Mouse (Mus musculus) splenic B cell, adult 2 months (primary cell): Measurements from ENCODE around the gene Ttc28.

Experiments used
- DNase-seq: peaks from one replicate; pipeline ENCODE4 v3.0.0-alpha.2; 2011; ENCODE audit warnings: low read depth, low spot score
- H3K27me3 ChIP-seq: 2 replicates; pipeline ENCODE4 v1.6.1; 2012; ENCODE audit warnings: mild to moderate bottlenecking, low read length, moderate library complexity, mixed read lengths; ENCODE audit not compliant: control insufficient read depth, poor library complexity, insufficient read depth, severe bottlenecking
- H3K36me3 ChIP-seq: 2 replicates; pipeline ENCODE4 v1.6.1; 2012; ENCODE audit warnings: mild to moderate bottlenecking, low read length, moderate library complexity, mixed read lengths; ENCODE audit not compliant: control insufficient read depth, poor library complexity, insufficient read depth, severe bottlenecking

The Ttc28 gene

DNA sequence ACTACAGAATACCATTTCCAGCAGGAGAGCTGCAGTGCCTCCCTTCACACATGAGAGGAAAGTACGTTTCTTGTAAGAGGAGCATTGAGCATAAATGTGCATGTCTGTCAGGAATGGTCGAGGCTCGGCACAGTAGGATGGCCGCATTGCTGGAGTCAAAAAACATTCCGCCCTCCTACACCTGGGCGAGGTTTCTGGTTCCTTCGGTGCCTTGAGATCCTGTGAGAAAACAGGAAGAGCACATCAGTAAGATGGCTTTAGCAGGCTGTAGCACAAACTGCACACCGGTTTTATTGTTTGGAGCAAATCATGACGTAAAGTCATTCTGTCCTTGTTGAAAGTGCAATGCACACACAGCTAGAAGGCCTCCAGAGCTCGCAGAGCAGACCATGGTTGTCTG lies 235.0 kb downstream of the Ttc28 start:
- no peak for DNase-seq
- Histone ChIP-seq H3K27me3 (no peaks in the 10 kb centered on the region), H3K36me3 (no peaks in the 10 kb centered on the region; the same call in 1 of the 2 replicates)

- Histone ChIP-seq H3K27me3 (no peaks in the 10 kb centered on the region), H3K36me3 (no peaks in the 10 kb centered on the region; the same call in 1 of the 2 replicates)
- peak; percentile 75 for DNase-seq
Measured at GRCm38 (mm10) chr5:111115519-111116350, 236.1 kb downstream of the Ttc28 start.

GRCm38 (mm10) chr5:111119805-111120204 lies 240.2 kb downstream of the Ttc28 start:
- Histone ChIP-seq H3K36me3 (no peaks in the 10 kb centered on the region), H3K27me3 (no peaks in the 10 kb centered on the region)
- no peak for DNase-seq

DNA sequence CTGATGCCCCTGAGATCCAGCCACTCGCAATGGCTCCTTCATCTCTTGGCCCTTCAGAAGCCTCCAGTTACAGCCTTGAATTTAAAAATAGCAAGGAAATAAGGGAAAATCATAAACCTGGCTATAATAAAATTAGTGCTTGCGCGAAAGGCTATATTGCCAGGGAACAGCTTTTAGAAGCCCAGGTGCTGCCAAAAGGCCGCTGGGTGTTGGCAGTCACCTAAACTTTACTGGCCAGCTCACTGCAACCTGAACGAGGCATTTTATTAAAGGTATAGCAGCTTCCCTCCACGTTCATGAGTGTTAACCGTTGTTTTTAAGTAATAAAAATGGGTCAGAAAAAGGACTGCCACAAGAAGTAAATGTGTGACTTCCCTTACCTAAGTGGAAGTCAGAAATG lies 240.7 kb downstream of the Ttc28 start:
- Histone ChIP-seq H3K36me3 (no peaks in the 10 kb centered on the region), H3K27me3 (no peaks in the 10 kb centered on the region)
- DNase-seq = no peak

DNA sequence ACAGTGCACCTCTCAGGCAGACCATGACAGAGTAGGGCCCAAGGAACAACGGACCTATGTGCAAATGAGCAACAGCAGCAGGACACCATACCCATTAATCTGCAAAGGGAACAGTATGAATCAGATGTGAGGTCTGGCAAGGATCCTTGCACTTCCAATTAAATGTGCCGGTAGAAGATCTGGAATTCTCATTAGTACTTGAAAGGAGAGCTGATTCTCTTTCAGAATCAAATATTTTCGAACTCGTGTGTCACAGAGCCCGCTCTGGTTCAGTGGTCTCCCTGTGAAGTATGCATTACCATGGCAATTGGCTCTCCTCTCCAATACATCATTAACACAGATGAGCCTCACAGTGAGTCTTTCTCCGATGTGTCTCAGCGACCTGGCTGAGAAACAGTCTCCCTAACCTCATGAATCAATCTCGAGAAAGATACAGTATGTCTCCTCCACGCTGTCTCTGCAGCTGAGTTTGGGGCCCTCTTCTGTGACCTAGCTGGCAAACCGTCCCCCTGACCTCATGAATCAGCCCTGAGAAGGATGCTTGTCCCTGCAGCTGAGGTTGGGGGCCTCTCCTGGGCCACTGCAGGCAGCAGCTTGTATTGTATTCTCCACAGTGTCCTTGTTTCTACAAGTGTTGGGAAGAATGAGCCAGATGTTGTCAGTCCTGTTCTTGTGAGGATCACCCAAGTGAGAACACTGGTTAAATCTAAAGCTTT lies 241.3 kb downstream of the Ttc28 start:
- Histone ChIP-seq H3K27me3 (no peaks in the 10 kb centered on the region), H3K36me3 (no peaks in the 10 kb centered on the region)
- no peak for DNase-seq

- H3K27me3 ChIP-seq = no peaks in the 10 kb centered on the region
- no peaks in the 10 kb centered on the region for H3K36me3 ChIP-seq
- no peak for DNase-seq
Measured at GRCm38 (mm10) chr5:111122332-111123049, 242.9 kb downstream of the Ttc28 start.

DNA sequence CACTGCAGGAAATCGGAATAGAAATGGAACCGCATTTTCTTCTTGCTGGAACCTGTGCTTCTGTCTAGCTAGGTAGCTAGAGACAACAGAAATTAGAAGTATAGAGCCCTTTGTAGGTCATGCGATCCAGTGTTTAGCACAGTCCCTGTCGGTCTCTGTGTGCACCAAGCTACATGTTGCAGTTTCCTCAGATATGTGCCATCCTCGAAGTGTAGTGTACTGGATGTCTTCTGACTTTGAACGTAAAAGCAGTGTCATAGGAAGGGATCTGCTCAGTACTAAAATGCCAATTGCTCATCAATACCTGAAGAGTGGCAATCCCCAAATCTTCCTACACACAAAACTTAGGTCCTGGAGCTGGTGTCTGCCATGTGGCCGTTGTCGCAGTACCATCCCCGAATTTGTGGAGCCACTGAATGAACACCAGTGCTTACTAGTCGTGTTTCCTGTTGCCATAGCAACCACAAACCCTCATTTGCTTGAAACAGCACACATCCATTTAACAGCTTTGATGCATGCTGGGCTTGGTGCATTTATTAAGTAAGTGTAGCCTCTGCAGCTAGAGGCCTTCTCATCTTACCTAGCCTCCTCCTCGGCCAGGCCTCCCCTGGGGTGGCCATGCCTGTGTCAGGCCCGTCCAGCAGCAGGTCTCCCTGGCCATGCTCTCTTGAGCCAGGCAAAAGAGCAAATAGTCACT lies 243.6 kb downstream of the Ttc28 start:
- peak; percentile 42 for DNase-seq
- Histone ChIP-seq H3K36me3 (no peaks in the 10 kb centered on the region), H3K27me3 (no peaks in the 10 kb centered on the region)

DNA sequence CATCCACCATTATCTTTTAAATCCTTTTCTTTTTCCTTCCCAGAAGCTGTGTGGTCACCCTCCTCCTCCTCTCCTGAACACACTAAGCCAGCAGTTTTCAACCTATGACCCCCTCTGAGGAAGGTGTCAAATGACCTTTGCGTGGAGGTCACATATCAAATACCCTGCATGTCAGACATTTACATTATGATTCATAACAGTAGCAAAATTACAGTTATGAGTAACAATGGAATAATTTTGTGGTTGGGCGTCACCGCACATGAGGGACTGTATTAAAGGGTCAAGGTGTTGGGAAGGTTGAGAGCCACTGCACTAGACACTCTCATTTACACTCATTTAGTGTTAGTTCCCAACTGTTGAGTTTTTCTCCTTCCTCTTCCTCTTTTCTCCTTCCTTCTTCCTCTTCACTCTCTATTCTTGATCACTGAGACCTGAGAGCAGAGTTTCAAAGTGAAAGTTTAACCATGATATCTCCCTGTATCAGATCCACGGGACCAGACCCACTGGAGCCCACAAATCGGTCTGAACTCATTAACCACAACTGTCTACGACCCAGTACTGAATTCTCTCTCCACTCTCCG lies 245.1 kb downstream of the Ttc28 start:
- H3K27me3 ChIP-seq = no peaks in the 10 kb centered on the region
- DNase-seq = peak; percentile 21
- H3K36me3 ChIP-seq = no peaks in the 10 kb centered on the region

- no peak for DNase-seq
- Histone ChIP-seq H3K36me3 (no peaks in the 10 kb centered on the region), H3K27me3 (no peaks in the 10 kb centered on the region)
Measured at GRCm38 (mm10) chr5:111125746-111126145, 246.1 kb downstream of the Ttc28 start.

DNA sequence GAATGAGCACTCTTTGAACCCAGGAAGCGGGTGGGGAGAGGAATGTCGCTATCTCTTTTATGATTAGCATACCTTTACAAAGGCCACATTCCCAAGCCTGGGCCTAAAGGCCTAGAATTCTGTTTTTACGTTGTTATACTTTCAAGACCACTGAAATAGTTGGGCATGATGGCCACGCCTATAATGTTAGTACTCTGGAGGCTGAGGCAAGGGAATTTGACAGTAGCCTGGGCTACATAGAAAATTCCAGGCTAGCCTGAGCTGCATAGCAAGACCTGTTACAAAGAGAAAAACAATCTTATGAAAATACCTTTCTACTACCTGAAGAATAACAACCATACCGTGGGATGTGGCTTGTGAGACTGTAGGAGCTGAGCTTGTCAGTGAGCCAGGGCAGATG lies 248.2 kb downstream of the Ttc28 start:
- Histone ChIP-seq H3K27me3 (no peaks in the 10 kb centered on the region), H3K36me3 (no peaks in the 10 kb centered on the region)
- no peak for DNase-seq

DNA sequence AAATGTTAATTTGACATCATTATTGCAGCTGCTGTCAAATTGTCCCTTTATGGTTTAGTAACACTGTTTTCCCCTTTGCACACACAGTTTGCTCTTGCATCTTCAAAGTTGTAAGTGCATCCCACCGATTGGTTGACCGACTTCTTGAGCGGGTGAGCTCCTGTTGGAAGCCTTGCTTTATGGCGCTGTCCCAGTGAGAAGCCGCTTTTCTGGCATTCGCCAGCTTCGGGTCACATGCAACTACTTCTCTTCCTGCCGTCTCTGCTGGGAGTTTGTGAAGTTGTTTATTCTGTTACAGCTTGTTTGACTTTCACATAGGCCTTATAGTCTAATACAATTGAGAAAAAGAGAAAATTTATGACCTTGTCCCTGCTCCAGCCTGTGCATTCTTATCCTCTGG lies 250.5 kb downstream of the Ttc28 start:
- no peaks in the 10 kb centered on the region for H3K27me3 ChIP-seq
- DNase-seq = no peak

GRCm38 (mm10) chr5:111131561-111131960 lies 252.0 kb downstream of the Ttc28 start:
- Histone ChIP-seq H3K27me3 (no peaks in the 10 kb centered on the region), H3K36me3 (no peaks in the 10 kb centered on the region)
- DNase-seq = no peak

More for the DNA sequence above, 250.5 kb downstream of the Ttc28 start:
- no peaks in the 10 kb centered on the region for H3K36me3 ChIP-seq

GRCm38 (mm10) chr5:111133150-111133549 lies 253.5 kb downstream of the Ttc28 start:
- Histone ChIP-seq H3K27me3 (no peaks in the 10 kb centered on the region), H3K36me3 (no peaks in the 10 kb centered on the region)
- DNase-seq = no peak

- no peak for DNase-seq
- H3K27me3 ChIP-seq = no peaks in the 10 kb centered on the region
- H3K36me3 ChIP-seq = no peaks in the 10 kb centered on the region
Measured at GRCm38 (mm10) chr5:111133754-111134153, 254.2 kb downstream of the Ttc28 start.
